Mouse (Mus musculus): Measurements from ENCODE around the gene Cacna2d2. TPM values are rescaled to one million over a fixed set of nuclear protein-coding genes. Genes with fewer than 3 reads are reported as not detected.

Cacna2d2 gene
- polyA plus RNA-seq, 1 experiment: 0.01 TPM

- Histone ChIP-seq H3K4me3 (ENCODE audit: insufficient read depth, poor library complexity, severe bottlenecking) (no peak overlapping the region), H3ac (ENCODE audit: control insufficient read depth, insufficient read length, low read depth) (no peak overlapping the region), H3K27me3 (ENCODE audit: control insufficient read depth, insufficient read depth, insufficient read length) (peaks cover 79% of the 10 kb centered on the region), H3K79me3 (ENCODE audit: low read depth) (no peaks in the 10 kb centered on the region), H3K36me3 (ENCODE audit: control insufficient read depth, insufficient read depth) (no peaks in the 10 kb centered on the region), H3K79me2 (ENCODE audit: control insufficient read depth, insufficient read depth) (no peaks in the 10 kb centered on the region)
- TF ChIP-seq CTCF (IDR thresholded peaks at IDR 0.05; ENCODE audit: control insufficient read depth, insufficient read depth, insufficient read length) (no peak), MYOD1 (IDR thresholded peaks at IDR 0.05; ENCODE audit: control insufficient read depth, insufficient read length, low read depth) (no peak), MAX (IDR thresholded peaks at IDR 0.05) (no peak), USF1 (IDR thresholded peaks at IDR 0.05; ENCODE audit: low read depth) (no peak), FOSL1 (IDR thresholded peaks at IDR 0.05; ENCODE audit: insufficient read depth, low read length, poor library complexity, severe bottlenecking) (no peak), MYOG (IDR thresholded peaks at IDR 0.05; ENCODE audit: control insufficient read depth, extremely low read depth, insufficient read length) (no peak), CEBPB (IDR thresholded peaks at IDR 0.05; ENCODE audit: low read depth) (no peak)
Observed at GRCm38 (mm10) chr9:107502131-107502846, 102.9 kb downstream of the Cacna2d2 start.

DNA sequence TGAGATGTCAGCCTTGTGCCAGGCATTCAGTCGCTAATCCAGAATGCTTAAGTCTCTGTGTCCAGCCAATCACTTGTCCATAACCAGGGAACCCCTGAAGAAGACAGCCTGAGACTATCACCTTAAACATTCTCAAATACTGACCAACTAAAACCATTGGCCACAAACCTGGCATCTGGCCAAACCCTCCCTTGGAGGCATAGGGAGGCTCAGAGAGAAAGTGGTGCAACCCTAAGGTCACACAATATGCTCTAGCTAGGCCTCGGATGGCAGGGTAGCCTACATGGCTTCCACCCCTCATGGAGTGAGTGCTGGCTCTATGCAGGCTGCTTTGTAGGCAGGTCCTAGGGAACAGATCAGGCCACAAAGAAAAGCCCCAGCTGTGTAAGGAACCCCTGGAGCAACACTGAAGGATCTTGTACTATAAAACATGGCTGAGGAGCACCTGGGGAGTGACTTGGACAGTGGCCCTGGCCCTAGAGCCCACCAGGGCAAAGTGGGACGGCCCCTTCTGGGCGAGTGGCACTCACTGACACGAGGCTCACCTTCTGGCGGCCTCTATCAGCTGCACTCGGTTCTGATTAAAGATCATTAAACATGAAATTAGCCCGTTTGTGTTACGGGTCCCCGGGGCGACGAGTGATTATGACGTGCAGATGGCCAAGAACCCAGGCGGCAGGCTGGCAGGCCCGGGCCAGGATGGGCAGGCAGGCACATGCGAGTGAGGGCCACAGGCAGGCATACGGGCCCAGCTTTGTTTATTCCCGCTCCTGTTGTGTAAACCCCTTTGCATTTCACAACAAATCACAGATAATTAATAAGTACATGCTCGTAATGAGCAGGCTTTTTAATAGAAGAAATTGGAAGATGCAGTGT is 105.5 kb downstream of the Cacna2d2 start:
- no peak overlapping the region for H3ac ChIP-seq (ENCODE audit: control insufficient read depth, insufficient read length, low read depth)
- H3K79me3 ChIP-seq (ENCODE audit: low read depth): no peaks in the 10 kb centered on the region
- no peaks in the 10 kb centered on the region for H3K79me2 ChIP-seq (ENCODE audit: control insufficient read depth, insufficient read depth)
- no peak for TF ChIP-seq MYOG (IDR thresholded peaks at IDR 0.05; ENCODE audit: control insufficient read depth, extremely low read depth, insufficient read length)
- no peak for TF ChIP-seq MAX (IDR thresholded peaks at IDR 0.05)
- no peak for TF ChIP-seq CTCF (IDR thresholded peaks at IDR 0.05; ENCODE audit: control insufficient read depth, insufficient read depth, insufficient read length)
- no peak for TF ChIP-seq CEBPB (IDR thresholded peaks at IDR 0.05; ENCODE audit: low read depth)
- TF ChIP-seq MYOD1 (IDR thresholded peaks at IDR 0.05; ENCODE audit: control insufficient read depth, insufficient read length, low read depth): no peak
- TF ChIP-seq FOSL1 (IDR thresholded peaks at IDR 0.05; ENCODE audit: insufficient read depth, low read length, poor library complexity, severe bottlenecking): no peak
- TF ChIP-seq USF1 (IDR thresholded peaks at IDR 0.05; ENCODE audit: low read depth): no peak
- no peak overlapping the region for H3K4me3 ChIP-seq (ENCODE audit: insufficient read depth, poor library complexity, severe bottlenecking)
- peaks cover 81% of the 10 kb centered on the region for H3K27me3 ChIP-seq (ENCODE audit: control insufficient read depth, insufficient read depth, insufficient read length)
- H3K36me3 ChIP-seq (ENCODE audit: control insufficient read depth, insufficient read depth): no peaks in the 10 kb centered on the region

DNA sequence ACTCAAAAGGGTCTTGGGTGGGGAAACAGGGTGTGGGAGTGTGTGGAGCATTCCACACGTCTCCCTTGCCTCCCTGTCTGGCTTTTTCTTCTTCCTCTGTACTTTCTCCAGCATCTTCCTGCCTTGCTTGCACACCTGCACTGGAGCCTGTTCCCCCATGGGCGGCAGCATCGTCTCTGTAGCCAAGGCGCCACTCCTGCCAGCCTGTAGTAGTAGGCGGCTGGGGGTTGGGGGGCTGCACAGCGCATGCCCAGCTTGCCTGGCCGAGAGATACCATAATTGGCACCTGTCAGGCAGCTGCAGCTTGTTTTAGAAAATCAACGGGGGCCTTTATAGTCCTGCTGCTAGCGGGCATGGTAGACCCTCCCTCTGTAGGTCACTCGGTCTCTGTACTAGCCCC is 108.9 kb downstream of the Cacna2d2 start:
- TF ChIP-seq CEBPB (IDR thresholded peaks at IDR 0.05; ENCODE audit: low read depth) (no peak), MAX (IDR thresholded peaks at IDR 0.05) (no peak), MYOD1 (IDR thresholded peaks at IDR 0.05; ENCODE audit: control insufficient read depth, insufficient read length, low read depth) (no peak), MYOG (IDR thresholded peaks at IDR 0.05; ENCODE audit: control insufficient read depth, extremely low read depth, insufficient read length) (no peak), CTCF (IDR thresholded peaks at IDR 0.05; ENCODE audit: control insufficient read depth, insufficient read depth, insufficient read length) (no peak), FOSL1 (IDR thresholded peaks at IDR 0.05; ENCODE audit: insufficient read depth, low read length, poor library complexity, severe bottlenecking) (no peak), USF1 (IDR thresholded peaks at IDR 0.05; ENCODE audit: low read depth) (no peak)
- no peak overlapping the region for H3K4me3 ChIP-seq (ENCODE audit: insufficient read depth, poor library complexity, severe bottlenecking)
- no peaks in the 10 kb centered on the region for H3K36me3 ChIP-seq (ENCODE audit: control insufficient read depth, insufficient read depth)
- peaks cover 86% of the 10 kb centered on the region for H3K27me3 ChIP-seq (ENCODE audit: control insufficient read depth, insufficient read depth, insufficient read length)
- H3K79me2 ChIP-seq (ENCODE audit: control insufficient read depth, insufficient read depth): no peaks in the 10 kb centered on the region
- no peak overlapping the region for H3ac ChIP-seq (ENCODE audit: control insufficient read depth, insufficient read length, low read depth)
- no peaks in the 10 kb centered on the region for H3K79me3 ChIP-seq (ENCODE audit: low read depth)

DNA sequence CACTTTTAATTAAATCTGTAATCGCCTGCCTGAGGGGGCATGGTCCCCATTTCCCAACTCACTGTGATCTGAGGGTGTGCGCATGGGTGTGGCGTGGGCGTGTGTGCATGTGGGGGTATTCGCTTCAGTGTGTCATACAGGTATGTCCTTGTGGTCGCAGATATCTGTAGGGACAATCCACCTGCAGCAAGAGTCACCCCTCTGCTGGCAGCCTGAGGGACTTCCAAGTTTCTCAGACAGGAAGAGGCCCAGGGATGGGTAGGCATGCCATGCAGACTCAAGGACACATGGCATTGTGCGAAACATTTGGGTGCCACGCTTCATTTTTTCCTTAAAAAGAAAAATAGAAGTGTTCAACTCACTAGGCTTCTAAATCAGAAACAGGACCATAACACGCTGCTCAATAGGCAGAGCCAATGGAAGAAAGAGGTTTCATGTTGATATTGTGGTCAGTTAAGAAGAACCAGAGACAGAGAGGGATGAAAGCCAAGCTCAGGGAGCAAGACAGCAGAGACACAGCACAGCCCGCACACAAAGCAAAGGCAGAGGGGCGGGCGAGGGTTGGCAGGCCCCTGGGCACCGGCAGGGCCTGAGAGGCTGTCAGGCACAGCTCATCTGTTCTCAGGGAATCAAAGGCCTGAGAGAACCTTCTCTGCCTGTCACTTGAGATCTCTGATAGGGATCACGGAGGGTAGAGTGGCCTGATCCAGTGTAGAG is 111.1 kb downstream of the Cacna2d2 start:
- Histone ChIP-seq H3K36me3 (ENCODE audit: control insufficient read depth, insufficient read depth) (no peaks in the 10 kb centered on the region), H3K4me3 (ENCODE audit: insufficient read depth, poor library complexity, severe bottlenecking) (no peak overlapping the region), H3ac (ENCODE audit: control insufficient read depth, insufficient read length, low read depth) (no peak overlapping the region), H3K79me3 (ENCODE audit: low read depth) (no peaks in the 10 kb centered on the region), H3K27me3 (ENCODE audit: control insufficient read depth, insufficient read depth, insufficient read length) (peaks cover 85% of the 10 kb centered on the region), H3K79me2 (ENCODE audit: control insufficient read depth, insufficient read depth) (no peaks in the 10 kb centered on the region)
- TF ChIP-seq MYOD1 (IDR thresholded peaks at IDR 0.05; ENCODE audit: control insufficient read depth, insufficient read length, low read depth) (no peak), CEBPB (IDR thresholded peaks at IDR 0.05; ENCODE audit: low read depth) (no peak), FOSL1 (IDR thresholded peaks at IDR 0.05; ENCODE audit: insufficient read depth, low read length, poor library complexity, severe bottlenecking) (no peak)

DNA sequence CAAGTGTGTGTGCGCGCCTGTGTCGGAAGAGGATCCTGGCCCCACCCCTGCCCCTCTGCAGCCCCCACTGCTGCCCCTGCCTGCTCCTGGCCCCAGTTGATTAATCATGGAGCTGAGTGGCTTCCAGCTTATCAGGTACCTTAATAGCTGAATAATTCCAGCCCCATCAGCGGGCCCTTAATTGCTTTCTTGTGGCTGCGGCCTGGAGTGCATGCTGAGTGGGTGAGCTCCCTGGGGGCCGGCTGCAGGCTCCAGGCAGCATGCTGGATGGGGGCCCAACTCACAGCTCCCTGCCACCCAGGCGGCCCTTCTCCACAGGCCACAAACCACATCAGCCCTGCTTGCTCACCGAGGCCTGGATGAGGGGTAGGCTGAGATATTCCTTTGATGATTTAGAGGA is 112.0 kb downstream of the Cacna2d2 start:
- no peaks in the 10 kb centered on the region for H3K79me2 ChIP-seq (ENCODE audit: control insufficient read depth, insufficient read depth)
- no peak for TF ChIP-seq MAX (IDR thresholded peaks at IDR 0.05)
- TF ChIP-seq USF1 (IDR thresholded peaks at IDR 0.05; ENCODE audit: low read depth): no peak
- TF ChIP-seq MYOD1 (IDR thresholded peaks at IDR 0.05; ENCODE audit: control insufficient read depth, insufficient read length, low read depth): no peak
- TF ChIP-seq CTCF (IDR thresholded peaks at IDR 0.05; ENCODE audit: control insufficient read depth, insufficient read depth, insufficient read length): no peak
- no peak for TF ChIP-seq CEBPB (IDR thresholded peaks at IDR 0.05; ENCODE audit: low read depth)
- TF ChIP-seq FOSL1 (IDR thresholded peaks at IDR 0.05; ENCODE audit: insufficient read depth, low read length, poor library complexity, severe bottlenecking): no peak
- TF ChIP-seq MYOG (IDR thresholded peaks at IDR 0.05; ENCODE audit: control insufficient read depth, extremely low read depth, insufficient read length): no peak
- peaks cover 78% of the 10 kb centered on the region for H3K27me3 ChIP-seq (ENCODE audit: control insufficient read depth, insufficient read depth, insufficient read length)
- no peaks in the 10 kb centered on the region for H3K79me3 ChIP-seq (ENCODE audit: low read depth)
- H3K4me3 ChIP-seq (ENCODE audit: insufficient read depth, poor library complexity, severe bottlenecking): no peak overlapping the region
- H3ac ChIP-seq (ENCODE audit: control insufficient read depth, insufficient read length, low read depth): no peak overlapping the region
- H3K36me3 ChIP-seq (ENCODE audit: control insufficient read depth, insufficient read depth): no peaks in the 10 kb centered on the region
